Mouse (Mus musculus) MEL (cell line): ENCODE measurements around the gene Slc5a1. TPM values are rescaled to one million over a fixed set of nuclear protein-coding genes. Genes with fewer than 3 reads are reported as not detected.

Source experiments
- DNase-seq: peaks from one replicate; pipeline ENCODE4 v3.0.0; 2011; ENCODE audit warnings: low read depth, low spot score
- H3K27ac ChIP-seq: 2 replicates; pipeline ENCODE4 v1.5.1; 2012; ENCODE audit warnings: low read depth, mild to moderate bottlenecking, control low read depth, low read length, moderate library complexity; ENCODE audit not compliant: control insufficient read depth
- H3K27me3 ChIP-seq, 2 experiments: fragments of 150-350 bp in 1 of 2; sonication (generic) in 1 of 2; 2 replicates each; pipeline ENCODE4 v1.6.1; 2012; ENCODE audit warnings: low read length in 2 of 2, mild to moderate bottlenecking in 2 of 2, improper control_type of control experiment in 1 of 2, moderate library complexity in 1 of 2; ENCODE audit not compliant: insufficient read depth in 2 of 2, control insufficient read depth in 1 of 2
- H3K36me3 ChIP-seq, 2 experiments: 2 replicates each; pipeline ENCODE4 v1.6.1; 2012 to 2014; ENCODE audit warnings: low read length in 2 of 2, improper control_type of control experiment in 1 of 2, inconsistent platforms in 1 of 2, mild to moderate bottlenecking in 1 of 2; ENCODE audit not compliant: insufficient read depth in 2 of 2, control insufficient read depth in 1 of 2
- H3K4me1 ChIP-seq, 2 experiments: fragments of 150-350 bp in 1 of 2; sonication (generic) in 1 of 2; 2 replicates each; pipeline ENCODE4 v1.6.1; 2012; ENCODE audit warnings: low read length in 2 of 2, improper control_type of control experiment in 1 of 2, mild to moderate bottlenecking in 1 of 2; ENCODE audit not compliant: insufficient read depth in 2 of 2, control insufficient read depth in 1 of 2
- H3K4me3 ChIP-seq, 2 experiments: fragments of 150-350 bp in 1 of 2; sonication (generic) in 1 of 2; 2 replicates each; pipeline ENCODE4 v1.5.1; 2012; ENCODE audit warnings: low read depth in 2 of 2, low read length in 2 of 2, mild to moderate bottlenecking in 2 of 2, moderate library complexity in 2 of 2, control low read depth in 1 of 2, improper control_type of control experiment in 1 of 2; ENCODE audit not compliant: control insufficient read depth in 1 of 2, insufficient read depth in 1 of 2
- H3K79me2 ChIP-seq: 2 replicates; pipeline ENCODE4 v1.6.1; 2012; ENCODE audit warnings: mild to moderate bottlenecking, low read length, moderate library complexity; ENCODE audit not compliant: control insufficient read depth, poor library complexity, insufficient read depth
- H3K9ac ChIP-seq: 2 replicates; pipeline ENCODE4 v1.6.1; 2012; ENCODE audit warnings: low read depth, mild to moderate bottlenecking, control low read depth, low read length, moderate library complexity; ENCODE audit not compliant: control insufficient read depth, poor library complexity, severe bottlenecking
- H3K9me3 ChIP-seq: fragments of 150-350 bp; sonication (generic); replicated peaks from 2 replicates; pipeline ENCODE4 v1.6.1; 2012; ENCODE audit warnings: mild to moderate bottlenecking, low read length, improper control_type of control experiment, moderate library complexity; ENCODE audit not compliant: insufficient read depth
- CHD1 ChIP-seq: IDR thresholded peaks from 2 replicates; pipeline ENCODE4 v1.6.1; 2012; ENCODE audit warnings: low read depth, mild to moderate bottlenecking, inconsistent platforms, low read length, improper control_type of control experiment
- CTCF ChIP-seq, 3 experiments: IDR thresholded peaks in 2 of 3; conservative IDR thresholded peaks in 1 of 3; 2 replicates each; pipeline ENCODE4 v1.5.1; 2011 to 2012; ENCODE audit warnings: low read length in 3 of 3, low read depth in 2 of 3, mild to moderate bottlenecking in 2 of 3, improper control_type of control experiment in 1 of 3, inconsistent platforms in 1 of 3, mixed read lengths in 1 of 3, moderate library complexity in 1 of 3; ENCODE audit not compliant: control insufficient read depth in 1 of 3, insufficient read depth in 1 of 3, poor library complexity in 1 of 3, severe bottlenecking in 1 of 3
- GABPA ChIP-seq: IDR thresholded peaks from 2 replicates; pipeline ENCODE4 v1.6.1; 2012; ENCODE audit warnings: low read depth, mild to moderate bottlenecking, inconsistent platforms, low read length, improper control_type of control experiment, moderate library complexity
- GATA1 ChIP-seq: IDR thresholded peaks from 2 replicates; pipeline ENCODE4 v1.6.1; 2011; ENCODE audit warnings: low read depth, low read length, improper control_type of control experiment
- HCFC1 ChIP-seq: IDR thresholded peaks from 2 replicates; pipeline ENCODE4 v1.6.1; 2012; ENCODE audit warnings: low read depth, mild to moderate bottlenecking, inconsistent platforms, low read length, improper control_type of control experiment, moderate library complexity
- KAT2A ChIP-seq: conservative IDR thresholded peaks from 2 replicates; pipeline ENCODE4 v1.6.1; 2012; ENCODE audit warnings: low read depth, low read length, improper control_type of control experiment, inconsistent platforms
- MAFK ChIP-seq: IDR thresholded peaks from 2 replicates; pipeline ENCODE4 v1.6.1; 2011; ENCODE audit warnings: low read depth, mild to moderate bottlenecking, low read length, improper control_type of control experiment, borderline replicate concordance
- MAX ChIP-seq: IDR thresholded peaks from 2 replicates; pipeline ENCODE4 v1.6.1; 2011; ENCODE audit warnings: low read length, improper control_type of control experiment
- MAZ ChIP-seq: IDR thresholded peaks from 2 replicates; pipeline ENCODE4 v1.6.1; 2012; ENCODE audit warnings: low read depth, mild to moderate bottlenecking, inconsistent platforms, low read length, improper control_type of control experiment
- MYB ChIP-seq: IDR thresholded peaks from 2 replicates; pipeline ENCODE4 v1.6.1; 2011; ENCODE audit warnings: mild to moderate bottlenecking, low read depth, low read length, improper control_type of control experiment
- MYC ChIP-seq: IDR thresholded peaks from 2 replicates; pipeline ENCODE4 v1.6.1; 2011; ENCODE audit warnings: low read depth, mild to moderate bottlenecking, low read length, improper control_type of control experiment, moderate library complexity
- NELFE ChIP-seq: IDR thresholded peaks from 2 replicates; pipeline ENCODE4 v1.6.1; 2011; ENCODE audit warnings: low read depth, low read length, improper control_type of control experiment
- POLR2AphosphoS2 ChIP-seq: IDR thresholded peaks from 2 replicates; pipeline ENCODE4 v1.6.1; 2011; ENCODE audit warnings: low read length, improper control_type of control experiment
- RAD21 ChIP-seq: IDR thresholded peaks from 2 replicates; pipeline ENCODE4 v1.6.1; 2011; ENCODE audit warnings: mild to moderate bottlenecking, low read depth, low read length, improper control_type of control experiment
- SIN3A ChIP-seq: IDR thresholded peaks from 2 replicates; pipeline ENCODE4 v1.6.1; 2012; ENCODE audit warnings: low read length, improper control_type of control experiment, inconsistent platforms
- SMC3 ChIP-seq: IDR thresholded peaks from 2 replicates; pipeline ENCODE4 v1.6.1; 2011; ENCODE audit warnings: low read depth, low read length, improper control_type of control experiment
- TAL1 ChIP-seq: IDR thresholded peaks from 2 replicates; pipeline ENCODE4 v1.6.1; 2012; ENCODE audit warnings: mild to moderate bottlenecking, inconsistent platforms, low read length, moderate library complexity, mixed read lengths
- TCF12 ChIP-seq: IDR thresholded peaks from 2 replicates; pipeline ENCODE4 v1.6.1; 2014; ENCODE audit warnings: low read depth, mild to moderate bottlenecking, inconsistent platforms, low read length, improper control_type of control experiment, moderate library complexity
- USF1 ChIP-seq: IDR thresholded peaks from 2 replicates; pipeline ENCODE4 v1.6.1; 2014; ENCODE audit warnings: low read depth, mild to moderate bottlenecking, inconsistent platforms, low read length, improper control_type of control experiment, moderate library complexity
- USF2 ChIP-seq, 2 experiments: IDR thresholded peaks; 2 replicates each; pipeline ENCODE4 v1.6.1; 2011 to 2012; ENCODE audit warnings: improper control_type of control experiment in 2 of 2, low read length in 2 of 2, borderline replicate concordance in 1 of 2, inconsistent platforms in 1 of 2, low read depth in 1 of 2, mild to moderate bottlenecking in 1 of 2; ENCODE audit not compliant: insufficient read depth in 1 of 2
- ZKSCAN1 ChIP-seq: IDR thresholded peaks from 2 replicates; pipeline ENCODE4 v1.6.1; 2012; ENCODE audit warnings: low read depth, mild to moderate bottlenecking, inconsistent platforms, low read length, improper control_type of control experiment, moderate library complexity
- ZMIZ1 ChIP-seq: IDR thresholded peaks from 2 replicates; pipeline ENCODE4 v1.6.1; 2012; ENCODE audit warnings: low read depth, mild to moderate bottlenecking, inconsistent platforms, low read length, improper control_type of control experiment, moderate library complexity
- polyA plus RNA-seq, 2 experiments: library from polyadenylated mRNA; stranded (reverse) in 1 of 2; unstranded in 1 of 2; fragments of >175 nt in 1 of 2; fragments of >200 nt in 1 of 2; gene quantifications; 2 replicates each; pipeline versions ENCODE4 v1.2.1 to v1.2.4; 2012; ENCODE audit warnings: low replicate concordance in 2 of 2, low read depth in 1 of 2; ENCODE audit not compliant: insufficient read length in 2 of 2, insufficient read depth in 1 of 2, missing spikeins in 1 of 2
- total RNA-seq: library from RNA; depleted of rRNA; stranded (reverse); fragments of 300-350 nt; gene quantifications from 2 replicates; pipeline ENCODE4 v1.2.3, GENCODE M21; 2012

The Slc5a1 gene
- total and polyA plus RNA-seq, 3 experiments = not detected

DNA sequence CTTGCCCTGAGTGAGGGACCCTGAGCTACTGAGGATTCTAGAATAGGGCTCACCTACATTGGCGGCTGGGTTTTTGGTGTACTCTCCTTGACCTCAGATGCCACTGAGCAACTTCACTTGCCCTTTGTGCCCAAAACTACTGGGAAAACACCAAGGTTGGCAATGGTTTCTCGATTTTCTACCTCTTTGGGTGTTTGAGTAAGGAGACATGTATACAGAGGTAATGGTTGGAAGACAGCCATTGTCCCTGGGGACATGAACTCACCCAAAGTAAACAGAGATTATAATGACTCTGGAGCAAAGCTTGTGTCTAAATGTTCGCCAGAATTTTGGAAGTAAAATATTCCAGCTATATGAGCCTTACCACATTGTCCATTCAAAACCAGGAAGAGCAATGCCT, 19.6 kb downstream of the Slc5a1 start:
- no peak overlapping the region for H3K27ac ChIP-seq
- H3K9ac ChIP-seq = no peak overlapping the region
- H3K36me3 ChIP-seq = no peaks in the 10 kb centered on the region
- no peak overlapping the region for H3K4me3 ChIP-seq
- H3K27me3 ChIP-seq = peaks cover 35 to 36% of the 10 kb centered on the region in 2 experiments
- no peaks in the 10 kb centered on the region for H3K79me2 ChIP-seq
- no peak for DNase-seq
- no peak for TF ChIP-seq KAT2A
- no peaks in the 10 kb centered on the region for H3K4me1 ChIP-seq
- no peaks in the 10 kb centered on the region for H3K9me3 ChIP-seq

DNA sequence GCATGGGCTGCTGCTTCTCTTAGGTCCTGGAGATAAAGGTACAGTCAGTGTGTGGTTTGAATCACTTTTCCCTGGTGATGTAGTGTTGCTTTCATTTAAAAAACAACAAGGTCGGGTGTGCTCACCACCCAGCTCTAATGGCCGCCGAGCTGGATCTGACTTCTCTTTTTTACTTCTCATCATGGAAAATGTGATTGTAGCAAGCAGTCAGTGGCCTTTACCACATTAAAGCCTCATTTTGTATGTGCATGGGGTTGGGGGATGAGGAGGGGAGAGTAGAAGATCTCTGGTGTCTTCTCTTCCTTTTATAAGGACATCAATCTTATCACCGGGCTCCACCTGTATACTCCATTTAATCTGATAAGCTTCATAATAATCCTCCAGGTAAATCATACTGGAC, 21.3 kb downstream of the Slc5a1 start:
- Histone ChIP-seq H3K9ac (no peak overlapping the region), H3K4me1 (no peaks in the 10 kb centered on the region), H3K79me2 (no peaks in the 10 kb centered on the region), H3K36me3 (no peaks in the 10 kb centered on the region), H3K27me3 (peaks cover 32 to 35% of the 10 kb centered on the region in 2 experiments), H3K9me3 (no peaks in the 10 kb centered on the region), H3K27ac (no peak overlapping the region), H3K4me3 (no peak overlapping the region)
- no peak for DNase-seq
- no peak for TF ChIP-seq TAL1
- TF ChIP-seq USF1 = no peak
- TF ChIP-seq POLR2AphosphoS2 = no peak
- TF ChIP-seq RAD21 = no peak
- no peak for TF ChIP-seq SMC3
- TF ChIP-seq MAX = no peak
- TF ChIP-seq MYC = no peak
- no peak for TF ChIP-seq GATA1
- TF ChIP-seq USF2 (IDR thresholded peaks at IDR 0.05; ENCODE audit: borderline replicate concordance in 1 of 2, insufficient read depth in 1 of 2, low read depth in 1 of 2, low read length in 2 of 2) = no peak
- no peak for TF ChIP-seq ZKSCAN1

DNA sequence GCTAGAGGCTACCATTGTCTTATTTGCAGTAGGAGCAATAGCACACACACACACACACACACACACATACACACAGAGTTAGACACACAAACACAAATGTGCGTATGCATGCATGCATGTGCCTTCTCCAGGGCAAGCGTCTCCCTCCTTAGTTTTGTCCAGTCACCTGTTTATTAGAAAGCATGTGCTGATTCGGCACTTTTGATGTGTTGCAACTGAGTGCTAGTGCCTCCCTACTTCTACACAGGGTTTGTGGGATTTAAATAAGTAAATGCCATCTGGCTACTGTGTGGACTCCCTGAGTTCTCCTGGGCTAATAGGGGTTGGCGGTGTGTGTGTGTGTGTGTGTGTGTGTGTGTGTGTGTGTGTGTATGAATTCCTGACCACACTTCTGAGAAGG, 30.1 kb downstream of the Slc5a1 start:
- Histone ChIP-seq H3K79me2 (no peaks in the 10 kb centered on the region), H3K27ac (no peak overlapping the region), H3K27me3 (peaks cover 9 to 13% of the 10 kb centered on the region in 2 experiments), H3K4me3 (no peak overlapping the region), H3K36me3 (no peaks in the 10 kb centered on the region), H3K9ac (no peak overlapping the region), H3K4me1 (no peaks in the 10 kb centered on the region), H3K9me3 (no peaks in the 10 kb centered on the region)
- DNase-seq = no peak
- TF ChIP-seq ZMIZ1 (no peak), MAZ (no peak), GABPA (no peak), HCFC1 (no peak), NELFE (no peak), MAFK (no peak), MYC (no peak), CTCF (IDR thresholded peaks at IDR 0.05 in 2 of 3, conservative IDR thresholded peaks at IDR 0.05 in 1 of 3; ENCODE audit: control insufficient read depth in 1 of 3, insufficient read depth in 1 of 3, low read depth in 2 of 3, low read length in 3 of 3, poor library complexity in 1 of 3, severe bottlenecking in 1 of 3) (no peak), KAT2A (no peak), MYB (no peak), MAX (no peak), TCF12 (no peak), SMC3 (no peak), SIN3A (no peak), CHD1 (no peak), POLR2AphosphoS2 (no peak)
